Mouse (Mus musculus): ENCODE data around the gene Gjb1. TPM values are rescaled to one million over a fixed set of nuclear protein-coding genes. Genes with fewer than 3 reads are reported as not detected.

The Gjb1 gene
- polyA plus RNA-seq, 1 experiment from 2014 or later, result not detected

DNA sequence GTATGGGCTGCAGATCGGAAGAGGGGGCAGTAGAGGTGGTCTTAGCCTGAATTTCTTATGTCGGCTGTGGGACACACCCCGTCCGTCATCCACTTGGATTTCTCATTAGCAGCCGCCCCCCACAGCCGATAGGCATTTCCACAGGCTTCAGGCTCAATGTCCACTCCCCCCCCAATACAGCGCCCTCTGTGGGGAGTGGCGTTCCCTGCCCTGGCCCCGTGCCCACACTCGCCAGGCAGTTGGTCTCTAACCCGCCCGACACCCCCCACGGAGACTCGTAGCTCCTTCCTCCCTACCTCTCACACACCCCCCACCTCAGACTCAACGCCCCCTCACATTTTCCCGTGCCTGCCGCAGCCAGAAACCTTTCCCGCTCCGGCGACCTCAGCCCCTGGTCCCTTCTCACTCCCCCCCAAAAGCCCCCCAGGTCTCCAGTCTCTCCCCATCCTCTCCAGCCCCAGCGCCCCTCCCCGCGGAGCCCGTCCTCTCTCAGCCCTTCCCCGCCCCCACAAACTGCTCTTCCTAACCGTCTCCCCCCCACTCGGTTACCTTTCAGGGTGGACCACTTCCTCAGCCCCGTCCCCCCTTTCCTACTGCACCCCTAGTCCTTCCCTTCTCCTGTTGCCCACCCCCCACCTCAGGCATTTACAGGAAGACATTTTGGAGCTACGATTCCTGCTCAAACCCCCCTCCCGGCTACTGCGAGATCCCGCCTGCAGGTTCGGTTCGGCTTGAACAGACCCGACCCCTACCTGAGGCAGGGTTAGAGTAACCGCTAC lies 43.0 kb downstream of the Gjb1 start:
- no peak for ATAC-seq (ENCODE audit: insufficient number of reproducible peaks, insufficient read depth, low FRiP score, low read depth)
- H3K9me3 ChIP-seq (ENCODE audit: control insufficient read depth, low read length), result no peaks in the 10 kb centered on the region
- 20% methylated on average over 33 of the region's 36 CpGs for WGBS

DNA sequence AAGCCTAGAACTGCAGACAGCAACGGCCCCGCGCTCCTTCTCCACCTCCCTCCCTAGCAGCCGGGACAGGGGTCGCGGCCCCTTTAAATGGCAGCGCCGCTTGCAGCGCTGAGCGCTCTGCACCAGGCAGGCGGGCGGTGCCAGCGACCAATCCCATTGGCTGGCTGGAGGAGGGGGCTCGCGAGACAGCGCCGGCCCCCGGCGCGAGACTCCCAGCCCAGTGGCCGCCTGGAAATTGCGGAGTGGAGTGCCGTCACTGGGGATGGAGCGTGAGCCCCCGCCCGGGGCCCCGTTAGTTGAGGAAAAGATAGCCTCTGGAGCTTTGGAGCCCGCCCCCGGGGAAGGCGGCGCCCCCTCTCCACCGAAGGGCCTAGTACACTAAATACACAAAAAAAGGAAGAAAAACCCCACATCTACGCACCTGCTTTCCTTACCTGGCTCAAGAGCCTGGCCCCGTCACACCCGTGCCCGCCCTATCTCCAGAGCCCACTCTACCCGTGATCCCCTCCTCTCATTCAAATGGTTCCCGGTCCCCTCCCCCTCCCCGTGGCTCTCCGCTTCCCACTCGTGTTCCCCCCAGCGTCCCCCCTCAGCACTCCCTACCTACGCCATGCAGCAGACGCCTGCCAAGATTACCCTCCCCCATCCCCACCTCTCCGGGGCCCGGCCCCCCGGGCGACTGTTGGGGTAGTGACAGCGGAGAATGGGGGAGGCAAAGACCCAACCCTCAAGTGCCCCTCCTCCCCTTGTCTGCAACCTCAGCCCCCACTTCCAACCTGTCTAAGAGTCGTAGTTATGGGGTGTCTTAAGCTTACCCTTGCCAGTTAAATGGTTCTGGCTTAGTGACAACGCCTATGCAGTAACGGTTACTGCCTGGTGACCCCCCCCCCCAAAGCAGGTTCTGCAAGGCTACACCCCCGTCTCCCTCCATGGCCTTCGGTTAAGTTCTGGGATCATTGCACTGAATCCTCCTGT lies 43.8 kb downstream of the Gjb1 start:
- Histone ChIP-seq H3K4me2 (ENCODE audit: low read length) (peak overlapping the region; percentile 68), H3K36me3 (ENCODE audit: control insufficient read depth, insufficient read depth, low read length) (peaks cover 18% of the 10 kb centered on the region; the same call in 1 of the 2 replicates), H3K27ac (replicated peaks in 1 of 2; ENCODE audit: control insufficient read depth in 1 of 2, insufficient read depth in 1 of 2, low read depth in 2 of 2, low read length in 2 of 2) (peak overlapping the region; percentile 81 to 83), H3K9me3 (ENCODE audit: control insufficient read depth, low read length) (no peaks in the 10 kb centered on the region), H3K9ac (ENCODE audit: low read length) (peak overlapping the region; percentile 80), H3K27me3 (ENCODE audit: control insufficient read depth, insufficient read depth, low read length) (no peaks in the 10 kb centered on the region), H3K4me1 (ENCODE audit: control insufficient read depth in 2 of 2, insufficient read depth in 2 of 2, low read length in 2 of 2) (peaks cover 9 to 14% of the 10 kb centered on the region in 2 experiments; a peak in 3 of 4 replicates), H3K4me3 (ENCODE audit: control insufficient read depth in 1 of 2, insufficient read depth in 1 of 2, low read depth in 1 of 2, low read length in 2 of 2) (peak overlapping the region; percentile 60 to 90)
- ATAC-seq (ENCODE audit: insufficient number of reproducible peaks, insufficient read depth, low FRiP score, low read depth), result peak; percentile 91
- 14% methylated on average over 53 of the region's 54 CpGs for WGBS

More for the DNA sequence above, 43.0 kb downstream of the Gjb1 start:
- H3K4me2 ChIP-seq (ENCODE audit: low read length), result peak overlapping the region; percentile 68
- H3K9ac ChIP-seq (ENCODE audit: low read length), result peak overlapping the region; percentile 80
- peaks cover 9 to 14% of the 10 kb centered on the region in 2 experiments; a peak in 3 of 4 replicates for H3K4me1 ChIP-seq (ENCODE audit: control insufficient read depth in 2 of 2, insufficient read depth in 2 of 2, low read length in 2 of 2)
- peak overlapping the region; percentile 60 to 90 for H3K4me3 ChIP-seq (ENCODE audit: control insufficient read depth in 1 of 2, insufficient read depth in 1 of 2, low read depth in 1 of 2, low read length in 2 of 2)
- no peaks in the 10 kb centered on the region for H3K27me3 ChIP-seq (ENCODE audit: control insufficient read depth, insufficient read depth, low read length)
- H3K27ac ChIP-seq (replicated peaks in 1 of 2; ENCODE audit: control insufficient read depth in 1 of 2, insufficient read depth in 1 of 2, low read depth in 2 of 2, low read length in 2 of 2), result peak overlapping the region; percentile 70 to 75
- H3K36me3 ChIP-seq (ENCODE audit: control insufficient read depth, insufficient read depth, low read length), result peaks cover 26% of the 10 kb centered on the region; the same call in 1 of the 2 replicates

DNA sequence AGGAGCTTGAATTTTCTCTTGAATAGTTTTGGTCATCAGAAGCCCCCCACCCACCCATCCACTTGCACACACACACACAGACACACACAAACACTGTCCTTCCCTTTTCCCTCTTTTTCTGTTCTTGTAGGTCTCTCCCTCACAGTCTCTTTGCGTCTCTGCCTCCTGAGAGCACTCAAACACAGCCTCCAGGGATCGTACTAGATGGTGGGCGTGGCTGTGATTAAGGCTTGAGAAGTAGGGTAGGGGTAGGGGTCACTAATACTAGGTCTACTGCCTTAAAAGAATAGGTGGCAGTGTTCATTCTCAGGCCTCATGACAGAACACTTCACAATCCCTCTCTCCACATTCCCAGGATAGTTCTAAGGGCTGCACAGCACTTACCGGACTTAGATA lies 44.5 kb downstream of the Gjb1 start, which contains the start of gene Zmym3:
Zmym3 (minus strand) TSS at position 150 of the 396 bp plus-strand sequence.
- H3K4me1 ChIP-seq (ENCODE audit: control insufficient read depth in 2 of 2, insufficient read depth in 2 of 2, low read length in 2 of 2), result peaks cover 9 to 14% of the 10 kb centered on the region in 2 experiments; a peak in 3 of 4 replicates
- H3K9ac ChIP-seq (ENCODE audit: low read length), result peak within 1 kb of the TSS; percentile 80
- H3K9me3 ChIP-seq (ENCODE audit: control insufficient read depth, low read length), result no peaks in the 10 kb centered on the region
- peaks cover 11% of the 10 kb centered on the region; the same call in 1 of the 2 replicates for H3K36me3 ChIP-seq (ENCODE audit: control insufficient read depth, insufficient read depth, low read length)
- H3K27ac ChIP-seq (replicated peaks in 1 of 2; ENCODE audit: control insufficient read depth in 1 of 2, insufficient read depth in 1 of 2, low read depth in 2 of 2, low read length in 2 of 2), result peak within 1 kb of the TSS; percentile 81 to 83
- peak within 1 kb of the TSS; percentile 68 for H3K4me2 ChIP-seq (ENCODE audit: low read length)
- no peak for ATAC-seq (ENCODE audit: insufficient number of reproducible peaks, insufficient read depth, low FRiP score, low read depth)
- H3K27me3 ChIP-seq (ENCODE audit: control insufficient read depth, insufficient read depth, low read length), result no peaks in the 10 kb centered on the region
- peak within 1 kb of the TSS; percentile 60 to 90 for H3K4me3 ChIP-seq (ENCODE audit: control insufficient read depth in 1 of 2, insufficient read depth in 1 of 2, low read depth in 1 of 2, low read length in 2 of 2)
- 26% methylated on average over 4 of the region's 4 CpGs for WGBS

DNA sequence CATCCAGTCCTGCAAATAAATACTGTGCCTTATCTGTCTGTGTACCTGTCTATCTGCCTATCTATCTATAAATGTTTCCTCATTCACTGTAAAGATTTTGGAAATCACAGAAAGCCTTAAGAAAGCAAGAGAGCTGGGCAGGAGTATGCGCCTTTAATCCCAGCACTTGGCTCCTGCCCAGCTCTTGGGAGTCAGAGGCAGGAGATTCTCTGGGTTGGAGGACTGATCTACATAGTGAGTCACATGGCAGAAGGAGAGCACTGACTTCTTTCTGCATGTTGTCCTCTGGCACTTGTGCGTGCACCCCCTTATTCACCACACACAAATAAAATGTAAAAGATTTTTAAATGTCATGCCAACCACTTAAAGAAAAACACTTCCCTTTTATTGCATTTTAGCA lies 47.3 kb downstream of the Gjb1 start:
- no peak overlapping the region for H3K27ac ChIP-seq (replicated peaks in 1 of 2; ENCODE audit: control insufficient read depth in 1 of 2, insufficient read depth in 1 of 2, low read depth in 2 of 2, low read length in 2 of 2)
- no peak overlapping the region for H3K9ac ChIP-seq (ENCODE audit: low read length)
- WGBS, result 80% methylated on average over 2 of the region's 2 CpGs
- no peak for ATAC-seq (ENCODE audit: insufficient number of reproducible peaks, insufficient read depth, low FRiP score, low read depth)
- H3K9me3 ChIP-seq (ENCODE audit: control insufficient read depth, low read length), result no peaks in the 10 kb centered on the region
- H3K27me3 ChIP-seq (ENCODE audit: control insufficient read depth, insufficient read depth, low read length), result no peaks in the 10 kb centered on the region
- no peaks in the 10 kb centered on the region for H3K36me3 ChIP-seq (ENCODE audit: control insufficient read depth, insufficient read depth, low read length)
- peaks cover 5 to 9% of the 10 kb centered on the region in 2 experiments; a peak in 3 of 4 replicates for H3K4me1 ChIP-seq (ENCODE audit: control insufficient read depth in 2 of 2, insufficient read depth in 2 of 2, low read length in 2 of 2)
- no peak overlapping the region for H3K4me3 ChIP-seq (ENCODE audit: control insufficient read depth in 1 of 2, insufficient read depth in 1 of 2, low read depth in 1 of 2, low read length in 2 of 2)
- no peak overlapping the region for H3K4me2 ChIP-seq (ENCODE audit: low read length)

DNA sequence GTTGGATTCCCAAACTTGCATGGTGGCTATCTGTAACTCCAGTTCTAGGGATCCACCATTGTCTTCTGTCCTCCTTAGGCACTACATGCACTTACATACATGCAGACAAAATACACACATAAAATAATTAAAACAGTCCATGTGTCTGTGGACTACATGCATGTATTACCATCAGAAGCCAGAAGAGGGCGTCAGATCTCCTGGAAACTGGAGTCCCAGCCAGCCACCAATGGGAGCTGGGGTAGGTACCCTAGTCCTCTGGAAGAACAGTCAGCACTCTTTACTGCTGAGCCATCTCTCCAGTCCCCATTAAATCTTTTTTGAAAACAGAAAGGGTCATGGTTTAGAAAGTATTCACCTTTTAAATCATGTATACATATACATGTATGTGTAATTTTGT lies 51.6 kb downstream of the Gjb1 start:
- WGBS, result 10% methylated on average over 1 of the region's 1 CpGs
- H3K9ac ChIP-seq (ENCODE audit: low read length), result no peak overlapping the region
- no peak overlapping the region for H3K4me2 ChIP-seq (ENCODE audit: low read length)
- no peaks in the 10 kb centered on the region for H3K9me3 ChIP-seq (ENCODE audit: control insufficient read depth, low read length)
- peaks cover 0 to 5% of the 10 kb centered on the region in 2 experiments; a peak in 2 of 4 replicates for H3K4me1 ChIP-seq (ENCODE audit: control insufficient read depth in 2 of 2, insufficient read depth in 2 of 2, low read length in 2 of 2)
- H3K27me3 ChIP-seq (ENCODE audit: control insufficient read depth, insufficient read depth, low read length), result no peaks in the 10 kb centered on the region
- no peak overlapping the region for H3K4me3 ChIP-seq (ENCODE audit: control insufficient read depth in 1 of 2, insufficient read depth in 1 of 2, low read depth in 1 of 2, low read length in 2 of 2)
- no peak for ATAC-seq (ENCODE audit: insufficient number of reproducible peaks, insufficient read depth, low FRiP score, low read depth)
- H3K36me3 ChIP-seq (ENCODE audit: control insufficient read depth, insufficient read depth, low read length), result peaks cover 15% of the 10 kb centered on the region
- no peak overlapping the region for H3K27ac ChIP-seq (replicated peaks in 1 of 2; ENCODE audit: control insufficient read depth in 1 of 2, insufficient read depth in 1 of 2, low read depth in 2 of 2, low read length in 2 of 2)

DNA sequence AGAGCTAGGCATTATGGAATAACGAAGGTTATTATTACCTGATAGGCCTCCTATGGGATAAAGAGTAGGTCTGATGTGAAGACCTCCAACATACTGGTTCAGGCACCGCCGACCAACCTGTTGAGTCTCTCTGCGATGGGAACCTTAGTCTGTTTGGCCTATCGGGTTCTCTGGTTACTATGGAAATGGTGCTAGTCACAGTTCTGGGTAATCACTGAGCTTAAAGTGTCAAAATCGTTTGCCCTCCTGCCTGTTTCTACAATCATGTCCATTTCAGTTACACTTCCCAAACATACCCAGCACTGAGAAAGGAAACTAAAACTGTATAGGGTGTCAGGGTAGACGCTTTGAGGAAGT lies 52.6 kb downstream of the Gjb1 start:
- peaks cover 0 to 5% of the 10 kb centered on the region in 2 experiments; a peak in 2 of 4 replicates for H3K4me1 ChIP-seq (ENCODE audit: control insufficient read depth in 2 of 2, insufficient read depth in 2 of 2, low read length in 2 of 2)
- peak overlapping the region; percentile 64 to 69; a peak in 3 of 4 replicates for H3K4me3 ChIP-seq (ENCODE audit: control insufficient read depth in 1 of 2, insufficient read depth in 1 of 2, low read depth in 1 of 2, low read length in 2 of 2)
- H3K36me3 ChIP-seq (ENCODE audit: control insufficient read depth, insufficient read depth, low read length), result peaks cover 20% of the 10 kb centered on the region
- no peak for ATAC-seq (ENCODE audit: insufficient number of reproducible peaks, insufficient read depth, low FRiP score, low read depth)
- peak overlapping the region; percentile 59 for H3K4me2 ChIP-seq (ENCODE audit: low read length)
- peak overlapping the region; percentile 59 for H3K9ac ChIP-seq (ENCODE audit: low read length)
- 22% methylated on average over 7 of the region's 7 CpGs for WGBS
- H3K27ac ChIP-seq (replicated peaks in 1 of 2; ENCODE audit: control insufficient read depth in 1 of 2, insufficient read depth in 1 of 2, low read depth in 2 of 2, low read length in 2 of 2), result peak overlapping the region; percentile 89 to 99
- H3K27me3 ChIP-seq (ENCODE audit: control insufficient read depth, insufficient read depth, low read length), result no peaks in the 10 kb centered on the region
- no peaks in the 10 kb centered on the region for H3K9me3 ChIP-seq (ENCODE audit: control insufficient read depth, low read length)

Data from heart, embryonic 14.5 days (tissue).